ENCODE assay signal across 12 mouse cellular contexts in genomic region chr5:26795524-26795923, GRCm38 (mm10).
"Had no signal": no experiment of that assay in that cellular context is flagged by ENCODE, and none has a peak within 500 bp of the region (broad histone marks: within the 10 kb centered on the region; RNA-seq: fewer than 3 reads in every experiment).

No protein-coding gene starts in this region.

- DNase-seq: left cerebral cortex, postnatal 4 days; liver; liver, embryonic 13.5 days; liver, postnatal 0 days; lung, adult 18-20 months; lung, adult 2 months; lung, embryonic 14.5 days; lung, postnatal 10 days; lung, postnatal 14 days; lung, postnatal 36 days; lung, postnatal 4 days; midbrain, embryonic 14.5 days had no signal
